Mouse (Mus musculus): ENCODE measurements around the gene Ptprd.

DNA sequence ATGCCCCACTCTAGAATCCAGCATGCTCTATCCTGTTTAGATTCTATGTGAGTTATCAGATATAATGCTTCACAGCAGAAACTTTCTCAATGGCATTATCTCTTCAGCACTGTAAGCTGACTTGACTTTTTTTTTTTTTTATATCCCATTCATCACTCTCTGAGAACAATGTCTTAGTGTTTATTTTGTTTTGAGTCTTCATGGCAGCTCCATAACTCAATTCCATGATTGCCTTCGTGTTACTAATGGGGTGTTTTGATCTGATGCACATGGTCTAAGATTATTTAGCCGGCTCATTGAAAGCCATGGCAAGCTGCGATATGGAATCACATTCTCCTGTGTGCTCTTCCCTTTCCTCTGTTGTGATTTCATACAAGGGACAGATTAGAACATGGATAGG lies 1555.0 kb downstream of the Ptprd start:
- no peak for TF ChIP-seq CTCF (IDR thresholded peaks at IDR 0.05; ENCODE audit: borderline replicate concordance, extremely low read depth, insufficient read depth, insufficient read length)
- TF ChIP-seq POLR2A (IDR thresholded peaks at IDR 0.05; ENCODE audit: borderline replicate concordance, extremely low read depth, insufficient read depth, insufficient read length, poor library complexity, severe bottlenecking) = no peak
